Mouse (Mus musculus) liver, embryonic 16.5 days (tissue): ENCODE results near the gene Zswim5. TPM values are rescaled to one million over a fixed set of nuclear protein-coding genes. Genes with fewer than 3 reads are reported as not detected.

Experiments used
- ATAC-seq: fragments of 200-750 bp; cut with Nextera tagmentation; 2 replicates; pipeline ENCODE4 v1.8.0; 2017; ENCODE audit warnings: low read depth, mild to moderate bottlenecking, moderate number of reproducible peaks, moderate library complexity
- H3K27ac ChIP-seq: fragments of 300-500 bp; sonication (generic); 2 replicates; pipeline ENCODE4 v1.5.1; 2014; ENCODE audit warnings: mild to moderate bottlenecking, low read length
- H3K27me3 ChIP-seq: fragments of 300-500 bp; sonication (generic); 2 replicates; pipeline ENCODE4 v1.6.1; 2014; ENCODE audit warnings: low read depth, low read length, mixed read lengths; ENCODE audit not compliant: control insufficient read depth, insufficient read depth
- H3K36me3 ChIP-seq: fragments of 300-500 bp; sonication (generic); 2 replicates; pipeline ENCODE4 v1.6.1; 2014; ENCODE audit warnings: mild to moderate bottlenecking; ENCODE audit not compliant: control insufficient read depth, insufficient read depth
- H3K4me1 ChIP-seq: fragments of 300-500 bp; sonication (generic); 2 replicates; pipeline ENCODE4 v1.6.1; 2014; ENCODE audit warnings: low read depth, low read length, mixed read lengths; ENCODE audit not compliant: control insufficient read depth
- H3K4me2 ChIP-seq: fragments of 300-500 bp; sonication (generic); 2 replicates; pipeline ENCODE4 v1.6.1; 2014; ENCODE audit warnings: low read depth, low read length, mixed read lengths
- H3K4me3 ChIP-seq: fragments of 300-500 bp; sonication (generic); 2 replicates; pipeline ENCODE4 v1.5.1; 2014; ENCODE audit warnings: low read depth, mild to moderate bottlenecking, low read length
- H3K9ac ChIP-seq: fragments of 300-500 bp; sonication (generic); 2 replicates; pipeline ENCODE4 v1.6.1; 2014; ENCODE audit warnings: low read depth, low read length
- H3K9me3 ChIP-seq: fragments of 300-500 bp; sonication (generic); replicated peaks from 2 replicates; pipeline ENCODE4 v1.6.1; 2016; ENCODE audit warnings: low read length; ENCODE audit not compliant: control insufficient read depth
- WGBS: fragments of 180-500 bp; shearing (Covaris S2); extraction: QIAGEN DNeasy Blood & Tissue Kit; methylation state at CpG from one replicate; pipeline ENCODE4 v1.1.7; 2014; ENCODE audit not compliant: insufficient replicate concordance; 5-methylcytosine and 5-hydroxymethylcytosine counted together
- polyA plus RNA-seq: library from polyadenylated mRNA; unstranded; fragments of >200 nt; fragmentation: Nextera tagmentation; extraction: Ambion mirVana; gene quantifications from 2 replicates; pipeline ENCODE4 v1.2.1, GENCODE M21; 2015

Zswim5 gene
- polyA plus RNA-seq, 1 experiment from 2014 or later = 0.01 TPM

- ATAC-seq = no peak
- H3K4me3 ChIP-seq = no peak overlapping the region
Measured at GRCm38 (mm10) chr4:116882679-116883078, 5.5 kb downstream of the Zswim5 start.

GRCm38 (mm10) chr4:116894200-116895080 lies 17.3 kb downstream of the Zswim5 start:
- 42% methylated on average over 4 of the region's 4 CpGs for WGBS
- no peaks in the 10 kb centered on the region for H3K4me1 ChIP-seq
- H3K9me3 ChIP-seq = no peaks in the 10 kb centered on the region
- H3K27ac ChIP-seq = no peak overlapping the region
- H3K4me3 ChIP-seq = no peak overlapping the region
- no peak for ATAC-seq
- no peaks in the 10 kb centered on the region; the same call in none of the 2 replicates for H3K27me3 ChIP-seq
- H3K4me2 ChIP-seq = no peak overlapping the region
- H3K36me3 ChIP-seq = no peaks in the 10 kb centered on the region
- no peak overlapping the region for H3K9ac ChIP-seq

More at GRCm38 (mm10) chr4:116882679-116883078, 5.5 kb downstream of the Zswim5 start:
- no peaks in the 10 kb centered on the region for H3K9me3 ChIP-seq
- H3K4me1 ChIP-seq = no peaks in the 10 kb centered on the region; the same call in 1 of the 2 replicates
- peaks cover 20% of the 10 kb centered on the region for H3K27me3 ChIP-seq
- no peak overlapping the region for H3K9ac ChIP-seq
- no peak overlapping the region for H3K27ac ChIP-seq
- H3K36me3 ChIP-seq = no peaks in the 10 kb centered on the region
- H3K4me2 ChIP-seq = no peak overlapping the region

- no peaks in the 10 kb centered on the region for H3K36me3 ChIP-seq
- H3K27ac ChIP-seq = no peak overlapping the region
- H3K9ac ChIP-seq = no peak overlapping the region
- no peak overlapping the region for H3K4me2 ChIP-seq
- no peaks in the 10 kb centered on the region for H3K9me3 ChIP-seq
- WGBS = 53% methylated on average over 4 of the region's 4 CpGs
- ATAC-seq = no peak
- no peaks in the 10 kb centered on the region for H3K27me3 ChIP-seq
- H3K4me3 ChIP-seq = no peak overlapping the region
- H3K4me1 ChIP-seq = no peaks in the 10 kb centered on the region
Measured at GRCm38 (mm10) chr4:116910489-116911181, 33.5 kb downstream of the Zswim5 start.

- Histone ChIP-seq H3K4me2 (no peak overlapping the region), H3K4me1 (no peaks in the 10 kb centered on the region), H3K27ac (no peak overlapping the region), H3K9ac (no peak overlapping the region), H3K4me3 (no peak overlapping the region), H3K9me3 (no peaks in the 10 kb centered on the region), H3K36me3 (no peaks in the 10 kb centered on the region), H3K27me3 (no peaks in the 10 kb centered on the region)
- 52% methylated on average over 5 of the region's 5 CpGs for WGBS
- no peak for ATAC-seq
Measured at GRCm38 (mm10) chr4:116911202-116911601, 34.0 kb downstream of the Zswim5 start.

- Histone ChIP-seq H3K9ac (no peak overlapping the region), H3K36me3 (no peaks in the 10 kb centered on the region), H3K4me1 (no peaks in the 10 kb centered on the region), H3K27me3 (no peaks in the 10 kb centered on the region), H3K4me3 (no peak overlapping the region), H3K9me3 (no peaks in the 10 kb centered on the region), H3K27ac (no peak overlapping the region), H3K4me2 (no peak overlapping the region)
- no peak for ATAC-seq
- WGBS = 29% methylated on average over 2 of the region's 2 CpGs
Measured at GRCm38 (mm10) chr4:116913318-116913717, 36.1 kb downstream of the Zswim5 start.

- Histone ChIP-seq H3K9me3 (no peaks in the 10 kb centered on the region), H3K4me2 (no peak overlapping the region), H3K36me3 (no peaks in the 10 kb centered on the region), H3K9ac (no peak overlapping the region), H3K27ac (no peak overlapping the region), H3K4me3 (no peak overlapping the region), H3K27me3 (no peaks in the 10 kb centered on the region), H3K4me1 (no peaks in the 10 kb centered on the region)
- 36% methylated on average over 4 of the region's 4 CpGs for WGBS
- no peak for ATAC-seq
Measured at GRCm38 (mm10) chr4:116928006-116928651, 51.0 kb downstream of the Zswim5 start.

- Histone ChIP-seq H3K4me2 (no peak overlapping the region), H3K27ac (no peak overlapping the region), H3K36me3 (no peaks in the 10 kb centered on the region), H3K4me3 (no peak overlapping the region), H3K9me3 (no peaks in the 10 kb centered on the region), H3K27me3 (no peaks in the 10 kb centered on the region), H3K4me1 (no peaks in the 10 kb centered on the region), H3K9ac (no peak overlapping the region)
- 70% methylated on average over 4 of the region's 4 CpGs for WGBS
- ATAC-seq = no peak
Measured at GRCm38 (mm10) chr4:116939585-116939984, 62.4 kb downstream of the Zswim5 start.

- no peak overlapping the region for H3K4me3 ChIP-seq
- no peak overlapping the region for H3K4me2 ChIP-seq
- no peak for ATAC-seq
- H3K27ac ChIP-seq = no peak overlapping the region
- no peaks in the 10 kb centered on the region for H3K4me1 ChIP-seq
- no peak overlapping the region for H3K9ac ChIP-seq
- 60% methylated on average over 2 of the region's 2 CpGs for WGBS
- H3K36me3 ChIP-seq = no peaks in the 10 kb centered on the region
- H3K9me3 ChIP-seq = no peaks in the 10 kb centered on the region
- H3K27me3 ChIP-seq = peaks cover 2% of the 10 kb centered on the region; the same call in 1 of the 2 replicates
Measured at GRCm38 (mm10) chr4:116942695-116943094, 65.5 kb downstream of the Zswim5 start.
